Mouse (Mus musculus): ENCODE measurements around the gene Tmem151a.
A peak's percentile ranks its signal among the peaks of the same experiment; 100 is the strongest.

The Tmem151a gene

GRCm38 (mm10) chr19:5067867-5068569 lies 17.3 kb downstream of the Tmem151a start, which contains the start of gene Cd248:
Gene Cd248, plus strand, starts transcription at chr19:5068078.
- H3K9me3 ChIP-seq (ENCODE audit: low read length), result no peaks in the 10 kb centered on the region
- TF ChIP-seq NANOG (IDR thresholded peaks at IDR 0.05; ENCODE audit: borderline replicate concordance, low read length) (no peak), CTCF (conservative IDR thresholded peaks at IDR 0.05; ENCODE audit: low read length) (no peak), POU5F1 (IDR thresholded peaks at IDR 0.05; ENCODE audit: borderline replicate concordance, low read length) (no peak)
- H3K4me3 ChIP-seq (replicated peaks; ENCODE audit: low read length), result peak within 1 kb of the TSS; percentile 79
- H3K36me3 ChIP-seq (ENCODE audit: insufficient read depth, low read length), result no peaks in the 10 kb centered on the region
- peaks cover 73% of the 10 kb centered on the region for H3K4me1 ChIP-seq (replicated peaks; ENCODE audit: low read depth, low read length)
- H3K27me3 ChIP-seq (ENCODE audit: insufficient read depth, low read length), result peaks cover 51% of the 10 kb centered on the region

DNA sequence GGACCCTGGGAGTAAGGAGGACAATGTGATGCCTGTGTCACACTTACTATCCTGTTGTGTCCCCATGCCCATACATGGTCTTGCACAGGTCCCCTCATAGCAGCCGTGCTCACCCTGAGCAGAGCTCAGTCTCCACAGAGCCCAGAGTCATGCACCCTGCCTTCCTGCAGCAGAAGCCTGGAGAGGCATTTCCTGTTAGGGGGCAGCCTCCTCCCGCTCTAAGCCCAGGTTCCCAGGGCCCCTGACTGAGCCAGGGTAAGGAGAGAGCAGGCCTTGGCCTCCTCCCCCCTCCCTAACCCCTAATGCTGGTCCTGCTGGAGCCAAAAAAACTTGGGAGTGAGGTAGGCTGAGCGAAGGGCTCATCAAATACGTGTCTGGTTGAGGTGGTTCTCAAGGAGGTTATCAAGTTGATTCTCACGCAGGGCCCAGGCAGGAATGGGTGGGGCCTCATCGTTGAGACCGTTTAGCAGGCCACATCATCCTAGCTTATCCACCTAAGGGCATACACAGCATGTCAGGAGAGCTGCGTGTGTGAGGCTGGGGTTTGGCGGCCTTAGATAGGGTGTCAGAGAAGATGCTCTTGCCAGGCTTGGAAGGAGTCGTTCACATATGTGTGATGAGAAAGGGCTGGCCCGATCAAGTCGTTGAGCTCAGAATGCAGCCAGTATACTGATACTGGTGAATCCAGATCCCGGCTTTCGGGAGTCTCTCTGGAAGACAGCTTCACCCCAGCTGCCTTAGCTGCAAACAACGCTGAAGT lies 18.1 kb downstream of the Tmem151a start:
- Histone ChIP-seq H3K4me1 (replicated peaks; ENCODE audit: low read depth, low read length) (peaks cover 73% of the 10 kb centered on the region), H3K36me3 (ENCODE audit: insufficient read depth, low read length) (no peaks in the 10 kb centered on the region), H3K4me3 (replicated peaks; ENCODE audit: low read length) (peak overlapping the region; percentile 79), H3K27me3 (ENCODE audit: insufficient read depth, low read length) (peaks cover 51% of the 10 kb centered on the region), H3K9me3 (ENCODE audit: low read length) (no peaks in the 10 kb centered on the region)
- TF ChIP-seq NANOG (IDR thresholded peaks at IDR 0.05; ENCODE audit: borderline replicate concordance, low read length), result no peak
- no peak for TF ChIP-seq CTCF (conservative IDR thresholded peaks at IDR 0.05; ENCODE audit: low read length)
- TF ChIP-seq POU5F1 (IDR thresholded peaks at IDR 0.05; ENCODE audit: borderline replicate concordance, low read length), result no peak

DNA sequence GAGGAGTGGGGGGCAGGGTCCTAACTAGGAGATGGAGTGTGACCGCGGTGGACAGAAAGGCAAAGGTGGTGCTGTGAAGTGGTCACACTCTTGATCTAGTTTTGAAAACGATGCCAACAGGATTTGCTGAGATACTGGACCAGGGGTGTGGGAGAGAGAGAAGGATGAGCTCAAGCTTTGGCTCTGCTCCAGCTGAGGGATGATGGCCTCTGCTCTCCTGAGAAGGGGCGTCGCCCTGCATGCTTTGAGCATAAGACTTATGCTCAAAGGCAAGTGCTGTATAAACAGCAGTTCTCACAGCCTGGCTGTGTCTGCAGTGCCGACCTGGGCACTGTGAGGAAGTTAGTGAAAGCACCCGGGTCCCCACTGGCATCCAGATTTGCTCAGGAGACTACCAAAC lies 20.2 kb downstream of the Tmem151a start:
- Histone ChIP-seq H3K4me1 (replicated peaks; ENCODE audit: low read depth, low read length) (peaks cover 76% of the 10 kb centered on the region), H3K4me3 (replicated peaks; ENCODE audit: low read length) (no peak overlapping the region)

GRCm38 (mm10) chr19:5062446-5062845 lies 22.9 kb downstream of the Tmem151a start:
- Histone ChIP-seq H3K27me3 (ENCODE audit: insufficient read depth, low read length) (peaks cover 16% of the 10 kb centered on the region), H3K9me3 (ENCODE audit: low read length) (no peaks in the 10 kb centered on the region), H3K36me3 (ENCODE audit: insufficient read depth, low read length) (no peaks in the 10 kb centered on the region), H3K4me3 (replicated peaks; ENCODE audit: low read length) (peak overlapping the region; percentile 41; the same call in 1 of the 2 replicates), H3K4me1 (replicated peaks; ENCODE audit: low read depth, low read length) (peaks cover 81% of the 10 kb centered on the region)
- TF ChIP-seq NANOG (IDR thresholded peaks at IDR 0.05; ENCODE audit: borderline replicate concordance, low read length) (no peak), POU5F1 (IDR thresholded peaks at IDR 0.05; ENCODE audit: borderline replicate concordance, low read length) (no peak), CTCF (conservative IDR thresholded peaks at IDR 0.05; ENCODE audit: low read length) (no peak)

More for the DNA sequence above, 20.2 kb downstream of the Tmem151a start:
- no peaks in the 10 kb centered on the region for H3K9me3 ChIP-seq (ENCODE audit: low read length)
- no peaks in the 10 kb centered on the region for H3K36me3 ChIP-seq (ENCODE audit: insufficient read depth, low read length)
- TF ChIP-seq POU5F1 (IDR thresholded peaks at IDR 0.05; ENCODE audit: borderline replicate concordance, low read length) (no peak), CTCF (conservative IDR thresholded peaks at IDR 0.05; ENCODE audit: low read length) (no peak), NANOG (IDR thresholded peaks at IDR 0.05; ENCODE audit: borderline replicate concordance, low read length) (no peak)
- H3K27me3 ChIP-seq (ENCODE audit: insufficient read depth, low read length), result peaks cover 40% of the 10 kb centered on the region

DNA sequence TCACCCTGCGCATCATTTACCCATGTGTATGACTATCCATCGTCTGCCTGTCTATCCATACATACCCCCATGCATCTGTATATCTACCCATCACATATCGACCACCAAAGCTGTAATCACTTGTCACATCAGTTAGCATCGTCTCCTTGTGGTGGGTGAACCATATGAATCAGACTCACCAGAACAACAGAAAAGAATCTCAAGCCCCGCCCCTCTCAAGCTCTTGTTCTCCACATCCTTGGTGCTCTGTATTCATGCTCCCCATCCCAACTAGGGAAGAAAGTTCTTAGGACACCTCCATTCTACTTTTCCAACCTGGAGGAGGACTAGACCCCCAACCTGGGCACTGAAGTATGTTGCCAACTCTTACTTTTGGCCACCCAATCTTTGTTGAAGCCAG lies 23.3 kb downstream of the Tmem151a start:
- Histone ChIP-seq H3K4me1 (replicated peaks; ENCODE audit: low read depth, low read length) (peaks cover 81% of the 10 kb centered on the region), H3K4me3 (replicated peaks; ENCODE audit: low read length) (peak overlapping the region; percentile 41; the same call in 1 of the 2 replicates), H3K36me3 (ENCODE audit: insufficient read depth, low read length) (no peaks in the 10 kb centered on the region), H3K27me3 (ENCODE audit: insufficient read depth, low read length) (peaks cover 12% of the 10 kb centered on the region), H3K9me3 (ENCODE audit: low read length) (no peaks in the 10 kb centered on the region)
- TF ChIP-seq CTCF (conservative IDR thresholded peaks at IDR 0.05; ENCODE audit: low read length) (no peak), NANOG (IDR thresholded peaks at IDR 0.05; ENCODE audit: borderline replicate concordance, low read length) (no peak), POU5F1 (IDR thresholded peaks at IDR 0.05; ENCODE audit: borderline replicate concordance, low read length) (no peak)

DNA sequence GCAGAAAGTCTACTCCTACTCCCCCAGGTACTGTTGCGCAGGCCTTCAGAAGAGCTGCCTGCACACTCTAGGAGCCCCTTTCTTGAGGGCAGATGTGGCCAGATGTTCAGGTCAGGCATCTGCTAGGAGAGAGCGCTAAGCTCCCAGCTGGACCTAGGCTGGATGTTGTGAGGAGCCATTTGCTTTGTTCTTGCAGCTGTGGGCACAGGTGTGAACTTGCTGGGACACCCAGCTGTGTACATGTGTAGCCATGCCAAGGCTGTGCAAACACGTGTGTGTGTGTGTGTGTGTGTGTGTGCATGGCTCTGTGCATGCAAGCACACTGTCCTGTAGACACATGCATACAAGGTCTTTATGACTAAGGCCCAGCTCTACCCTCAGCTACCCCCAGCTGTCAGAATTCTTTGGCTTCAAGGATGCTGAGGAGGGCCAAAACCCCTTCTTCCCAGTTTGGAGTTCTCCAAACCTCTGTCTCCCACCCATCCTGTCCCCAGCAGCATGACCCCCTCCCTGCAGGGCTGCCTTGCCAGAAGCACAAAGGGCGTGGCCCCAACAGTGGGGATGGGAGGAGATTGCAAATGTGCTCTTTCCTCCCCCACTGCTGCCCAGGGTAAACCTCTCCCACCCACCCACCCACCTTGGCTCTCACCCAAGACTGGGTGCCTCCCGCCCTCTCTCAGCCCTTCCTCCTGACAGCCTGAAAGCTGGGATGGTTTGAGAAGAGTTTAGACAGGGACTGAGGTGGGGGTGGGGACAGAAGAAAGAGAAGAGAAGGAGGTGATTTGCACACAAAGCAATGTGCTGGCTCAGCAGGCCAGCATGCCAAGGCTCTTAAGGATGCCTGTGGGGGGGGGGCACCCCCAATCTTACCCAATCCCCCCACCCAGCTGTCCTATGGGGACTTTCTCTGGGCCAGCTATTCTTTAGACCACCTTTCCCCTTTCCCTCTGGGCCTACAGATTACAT lies 24.7 kb downstream of the Tmem151a start:
- 0 out of 2 replicates have a peak, but pooled peaks cover 6% of the 10 kb centered on the region for H3K27me3 ChIP-seq (ENCODE audit: insufficient read depth, low read length)
- TF ChIP-seq POU5F1 (IDR thresholded peaks at IDR 0.05; ENCODE audit: borderline replicate concordance, low read length) (no peak), CTCF (conservative IDR thresholded peaks at IDR 0.05; ENCODE audit: low read length) (no peak), NANOG (IDR thresholded peaks at IDR 0.05; ENCODE audit: borderline replicate concordance, low read length) (no peak)
- peaks cover 91% of the 10 kb centered on the region for H3K4me1 ChIP-seq (replicated peaks; ENCODE audit: low read depth, low read length)
- peaks cover 1% of the 10 kb centered on the region; the same call in 1 of the 2 replicates for H3K36me3 ChIP-seq (ENCODE audit: insufficient read depth, low read length)
- H3K4me3 ChIP-seq (replicated peaks; ENCODE audit: low read length), result peak overlapping the region; percentile 17; the same call in 1 of the 2 replicates
- H3K9me3 ChIP-seq (ENCODE audit: low read length), result no peaks in the 10 kb centered on the region

DNA sequence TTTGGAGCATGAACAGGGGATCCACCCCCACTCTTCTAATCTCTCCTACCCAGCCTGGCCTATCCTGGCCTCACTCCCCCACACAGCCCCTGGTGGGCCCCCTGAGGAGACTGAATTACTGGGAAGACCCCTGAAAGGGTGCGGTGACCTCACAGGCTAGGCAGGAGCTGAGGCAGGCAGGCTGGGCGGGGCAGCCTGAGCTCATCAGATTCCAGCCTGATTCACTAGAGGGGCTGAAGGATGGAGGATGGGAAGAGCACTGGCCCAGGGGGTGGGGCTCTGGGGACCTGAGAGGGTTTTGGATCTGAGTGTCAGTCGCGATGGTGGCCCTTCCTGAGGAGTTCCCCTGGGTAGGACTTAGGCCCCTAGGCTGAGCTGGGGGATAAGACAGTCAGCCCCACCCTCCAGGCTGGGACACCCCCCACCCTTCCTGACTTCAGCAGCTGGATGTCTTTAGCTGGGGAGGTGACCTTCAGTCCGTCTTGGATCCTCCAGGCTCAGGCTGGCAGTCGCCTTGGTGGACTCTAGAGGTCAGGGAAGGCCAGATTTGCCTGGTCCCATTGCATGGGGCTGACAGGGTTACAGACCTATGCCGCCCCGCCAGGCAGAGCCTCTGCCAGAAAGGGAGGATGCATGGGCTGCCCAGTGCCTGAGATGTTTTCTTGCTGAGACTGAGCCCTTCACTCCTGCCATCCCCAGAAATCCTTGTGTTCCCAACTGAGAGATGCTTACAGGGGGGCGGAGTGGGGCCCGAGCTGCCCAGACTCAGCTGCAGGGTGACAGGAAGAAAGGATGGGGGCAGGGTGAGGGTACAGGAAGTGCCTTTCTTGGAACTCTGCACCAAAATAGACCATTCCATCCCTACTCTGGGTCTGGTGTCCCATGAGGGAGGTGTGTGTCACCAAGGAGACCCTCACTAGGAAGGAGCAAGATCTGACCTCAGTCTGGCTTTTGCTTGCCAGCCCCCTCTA lies 26.2 kb downstream of the Tmem151a start:
- Histone ChIP-seq H3K27me3 (ENCODE audit: insufficient read depth, low read length) (peaks cover 6% of the 10 kb centered on the region; the same call in 1 of the 2 replicates), H3K36me3 (ENCODE audit: insufficient read depth, low read length) (peaks cover 17% of the 10 kb centered on the region), H3K4me3 (replicated peaks; ENCODE audit: low read length) (peak overlapping the region; percentile 61), H3K9me3 (ENCODE audit: low read length) (no peaks in the 10 kb centered on the region), H3K4me1 (replicated peaks; ENCODE audit: low read depth, low read length) (peaks cover 79% of the 10 kb centered on the region)
- TF ChIP-seq POU5F1 (IDR thresholded peaks at IDR 0.05; ENCODE audit: borderline replicate concordance, low read length), result no peak
- no peak for TF ChIP-seq NANOG (IDR thresholded peaks at IDR 0.05; ENCODE audit: borderline replicate concordance, low read length)
- TF ChIP-seq CTCF (conservative IDR thresholded peaks at IDR 0.05; ENCODE audit: low read length), result no peak

Data from E14TG2a.4 (cell line).